Mouse (Mus musculus) megakaryocyte, embryonic 14.5 days (primary cell): ENCODE data around the gene Morc1.

Experiments used
- FLI1 ChIP-seq: IDR thresholded peaks from 2 replicates; pipeline ENCODE4 v1.6.1; 2012; ENCODE audit warnings: low read length, inconsistent platforms, mixed read lengths
- GATA1 ChIP-seq: IDR thresholded peaks from 3 replicates; pipeline ENCODE4 v1.6.1; 2012; ENCODE audit warnings: mixed read lengths, low read length, inconsistent platforms, borderline replicate concordance

GRCm38 (mm10) chr16:48519569-48519968, 88.5 kb downstream of the Morc1 start:
- no peak for TF ChIP-seq GATA1
- TF ChIP-seq FLI1, result no peak
